Mouse (Mus musculus): ENCODE results near the gene Serpinc1.
A peak's percentile ranks its signal among the peaks of the same experiment; 100 is the strongest.

The Serpinc1 gene

GRCm38 (mm10) chr1:161041261-161042020 lies 63.1 kb downstream of the Serpinc1 start:
- DNase-seq (ENCODE audit: extremely low read depth, low read depth), result peak; percentile 24

DNA sequence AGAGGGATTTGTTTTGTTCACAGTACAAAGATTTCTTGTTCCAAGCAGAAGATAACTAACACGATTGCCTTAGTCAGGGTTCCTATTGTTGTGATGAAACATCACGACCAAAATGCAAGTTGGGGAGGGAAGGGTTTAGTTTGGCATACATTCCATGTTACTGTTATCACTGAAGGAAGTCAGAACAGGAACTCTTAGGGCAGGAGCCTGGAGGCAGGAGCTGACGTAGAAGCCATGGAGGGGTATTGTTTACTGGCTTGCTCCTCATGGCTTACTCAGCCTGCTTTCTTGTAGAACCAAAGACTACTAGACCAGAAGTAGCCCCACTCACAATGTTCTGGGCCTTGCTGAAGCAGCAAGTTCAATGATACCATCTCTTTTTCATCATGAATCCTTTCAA lies 68.6 kb downstream of the Serpinc1 start:
- DNase-seq (ENCODE audit: extremely low read depth, low read depth), result no peak

Data from MEL-GATA-1-ER (cell line).